Comparison of ENCODE assay signal across 16 mouse cellular contexts in the genomic region with DNA sequence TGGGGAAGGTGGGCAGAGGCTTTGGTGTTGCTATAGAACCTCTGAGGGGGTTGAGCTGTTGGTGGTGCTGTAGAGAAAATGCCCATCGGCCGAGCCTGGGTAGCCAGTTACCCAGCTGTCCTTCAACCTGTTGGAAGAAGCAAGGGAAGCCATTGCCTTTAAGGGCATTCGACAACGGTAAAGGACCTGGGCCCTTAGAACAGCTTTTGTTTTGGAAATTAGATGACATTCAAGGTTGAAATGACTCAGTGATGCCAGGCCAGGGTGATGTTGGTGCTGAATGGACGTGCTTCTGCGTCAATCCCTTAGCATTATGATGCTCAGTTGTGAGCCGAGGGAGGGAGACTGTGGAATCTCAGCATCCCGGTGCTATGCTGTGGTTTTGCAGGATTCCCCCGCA.
"Had no signal": no experiment of that assay in that cellular context is flagged by ENCODE, and none has a peak within 500 bp of the region (broad histone marks: within the 10 kb centered on the region; RNA-seq: fewer than 3 reads in every experiment).

No protein-coding gene starts in this region.

- H3K9me3 ChIP-seq: limb, embryonic 12.5 days; midbrain, embryonic 10.5 days; neural tube, embryonic 12.5 days had no signal

- H3K4me2 ChIP-seq: limb, embryonic 12.5 days; neural tube, embryonic 12.5 days had no signal

- ATAC-seq: lung, postnatal 0 days had no signal

- H3K4me3 ChIP-seq: layer of hippocampus, adult 2 months; limb, embryonic 12.5 days; midbrain, embryonic 10.5 days; myocyte; neural tube, embryonic 12.5 days had no signal

- H3K9ac ChIP-seq: limb, embryonic 12.5 days; liver, embryonic 14.5 days; neural tube, embryonic 12.5 days had no signal

- H3K27ac ChIP-seq: layer of hippocampus, adult 2 months; limb, embryonic 12.5 days; liver, embryonic 14.5 days; midbrain, embryonic 10.5 days; neural tube, embryonic 12.5 days had no signal

- H3K4me1 ChIP-seq: midbrain, embryonic 10.5 days; neural tube, embryonic 12.5 days had no signal

- H3K27me3 ChIP-seq: limb, embryonic 12.5 days; neural tube, embryonic 12.5 days had no signal

- DNase-seq: kidney, postnatal 10 days; kidney, postnatal 4 days; liver; lung, adult 2 months; lung, postnatal 36 days; midbrain, embryonic 14.5 days; right cerebral cortex, postnatal 4 days; spleen, adult 18-20 months; thymus, postnatal 14 days had no signal
